Mouse (Mus musculus) hindbrain, postnatal 0 days (tissue): Measurements from ENCODE around the gene Heatr5b. TPM values are rescaled to one million over a fixed set of nuclear protein-coding genes. Genes with fewer than 3 reads are reported as not detected.

Source experiments
- ATAC-seq: fragments of 200-750 bp; cut with Nextera tagmentation; 2 replicates; pipeline ENCODE4 v1.8.0; 2017; ENCODE audit warnings: mild to moderate bottlenecking, moderate TSS enrichment, moderate library complexity
- DNase-seq: peaks from one replicate; pipeline ENCODE4 v3.0.0-alpha.2; 2015; ENCODE audit warnings: low spot score
- H3K27ac ChIP-seq: fragments of 300-500 bp; sonication (generic); 2 replicates; pipeline ENCODE4 v1.5.1; 2014; ENCODE audit warnings: mild to moderate bottlenecking
- H3K27me3 ChIP-seq: fragments of 300-500 bp; sonication (generic); 2 replicates; pipeline ENCODE4 v1.6.1; 2014; ENCODE audit warnings: low read length, mixed read lengths; ENCODE audit not compliant: insufficient read depth
- H3K36me3 ChIP-seq: fragments of 300-500 bp; sonication (generic); 2 replicates; pipeline ENCODE4 v1.6.1; 2014; ENCODE audit warnings: low read length, mixed read lengths; ENCODE audit not compliant: insufficient read depth
- H3K4me1 ChIP-seq: fragments of 300-500 bp; sonication (generic); 2 replicates; pipeline ENCODE4 v1.6.1; 2014; ENCODE audit warnings: antibody characterized with exemption, low read length, mixed read lengths; ENCODE audit not compliant: insufficient read depth
- H3K4me2 ChIP-seq: fragments of 300-500 bp; sonication (generic); 2 replicates; pipeline ENCODE4 v1.6.1; 2014; ENCODE audit warnings: low read depth, mild to moderate bottlenecking, low read length, moderate library complexity, mixed read lengths
- H3K4me3 ChIP-seq: fragments of 300-500 bp; sonication (generic); 2 replicates; pipeline ENCODE4 v1.5.1; 2014; ENCODE audit warnings: low read length
- H3K9ac ChIP-seq: fragments of 300-500 bp; sonication (generic); replicated peaks from 2 replicates; pipeline ENCODE4 v1.6.1; 2014; ENCODE audit warnings: mild to moderate bottlenecking, low read length, moderate library complexity, mixed read lengths
- H3K9me3 ChIP-seq: fragments of 300-500 bp; sonication (generic); 2 replicates; pipeline ENCODE4 v1.6.1; 2016; ENCODE audit warnings: low read length, mixed read lengths
- CTCF ChIP-seq: IDR thresholded peaks from 2 replicates; pipeline ENCODE4 v1.5.1; 2016; ENCODE audit warnings: antibody characterized with exemption, control low read depth, low read depth
- WGBS: fragments of 180-500 bp; shearing (Covaris S2); extraction: QIAGEN DNeasy Blood & Tissue Kit; methylation state at CpG from one replicate; pipeline ENCODE4 v1.1.7; 2014; 5-methylcytosine and 5-hydroxymethylcytosine counted together
- polyA plus RNA-seq: library from polyadenylated mRNA; unstranded; fragments of >200 nt; fragmentation: Nextera tagmentation; extraction: Ambion mirVana; gene quantifications from 2 replicates; pipeline ENCODE4 v1.2.1, GENCODE M21; 2015
- total RNA-seq: library from RNA; depleted of rRNA; stranded (reverse); fragments of >200 nt; gene quantifications from 2 replicates; pipeline ENCODE4 v1.2.3, GENCODE M21; 2014; rRNA removed

Heatr5b gene
- total and polyA plus RNA-seq, 2 experiments from 2014 or later: 9.0 to 48.1 TPM

- no peak for TF ChIP-seq CTCF
- no peaks in the 10 kb centered on the region for H3K27me3 ChIP-seq
- H3K36me3 ChIP-seq: no peaks in the 10 kb centered on the region; the same call in 1 of the 2 replicates
- H3K9me3 ChIP-seq: no peaks in the 10 kb centered on the region
- H3K9ac ChIP-seq: no peak overlapping the region
- no peak overlapping the region for H3K4me2 ChIP-seq
- no peak overlapping the region for H3K4me3 ChIP-seq
- 89% methylated on average over 7 of the region's 7 CpGs for WGBS
- H3K4me1 ChIP-seq: no peaks in the 10 kb centered on the region
- ATAC-seq: no peak
- H3K27ac ChIP-seq: no peak overlapping the region
- no peak for DNase-seq
Observed at GRCm38 (mm10) chr17:78702988-78703387, 132.2 kb downstream of the Heatr5b start.

Other genes starting within 250 kb of the Heatr5b start
- 21.3 and 22.2 TPM in 2 replicates for gene Strn, start 98.2 kb downstream of the Heatr5b start, total RNA-seq
- 4.4 and 4.5 TPM in 2 replicates for gene Strn, start 98.2 kb downstream of the Heatr5b start, polyA plus RNA-seq
- gene Gpatch11, start 203 bp upstream of the Heatr5b start, total RNA-seq: 8.9 and 10.3 TPM in 2 replicates
- 50.2 and 57.0 TPM in 2 replicates for gene Gpatch11, start 203 bp upstream of the Heatr5b start, polyA plus RNA-seq
- gene Eif2ak2, start 47.2 kb upstream of the Heatr5b start, total RNA-seq: 5.1 and 6.3 TPM in 2 replicates
- 5.1 and 7.8 TPM in 2 replicates for gene Eif2ak2, start 47.2 kb upstream of the Heatr5b start, polyA plus RNA-seq
- gene Sult6b1, start 71.6 kb upstream of the Heatr5b start, total RNA-seq: not detected in 2 replicates
- gene Sult6b1, start 71.6 kb upstream of the Heatr5b start, polyA plus RNA-seq: 0.39 and 0.55 TPM in 2 replicates
- 18.5 and 32.6 TPM in 2 replicates for gene Cebpzos, start 81.1 kb upstream of the Heatr5b start, total RNA-seq
- 140 and 149 TPM in 2 replicates for gene Cebpzos, start 81.1 kb upstream of the Heatr5b start, polyA plus RNA-seq
- gene Cebpz, start 101.7 kb upstream of the Heatr5b start, total RNA-seq: 11.0 and 13.5 TPM in 2 replicates
- gene Cebpz, start 101.7 kb upstream of the Heatr5b start, polyA plus RNA-seq: 46.4 and 54.0 TPM in 2 replicates
- 19.7 and 28.3 TPM in 2 replicates for gene Ndufaf7, start 101.8 kb upstream of the Heatr5b start, total RNA-seq
- 59.9 and 61.6 TPM in 2 replicates for gene Ndufaf7, start 101.8 kb upstream of the Heatr5b start, polyA plus RNA-seq
- 24.4 and 27.6 TPM in 2 replicates for gene Prkd3, start 185.5 kb upstream of the Heatr5b start, total RNA-seq
- gene Prkd3, start 185.5 kb upstream of the Heatr5b start, polyA plus RNA-seq: 9.3 and 10.8 TPM in 2 replicates
- gene Qpct, start 216.5 kb upstream of the Heatr5b start, total RNA-seq: 30.8 and 32.2 TPM in 2 replicates
- 37.1 and 37.3 TPM in 2 replicates for gene Qpct, start 216.5 kb upstream of the Heatr5b start, polyA plus RNA-seq